Mouse (Mus musculus) kidney, embryonic 14.5 days (tissue): ENCODE data around the gene Ap1g2. TPM values are rescaled to one million over a fixed set of nuclear protein-coding genes. Genes with fewer than 3 reads are reported as not detected.
A peak's percentile ranks its signal among the peaks of the same experiment; 100 is the strongest.

Experiments used
- ATAC-seq: fragments of 200-750 bp; cut with Nextera tagmentation; 2 replicates; pipeline ENCODE4 v1.8.0; 2017; ENCODE audit warnings: moderate number of reproducible peaks, mild to moderate bottlenecking, moderate TSS enrichment, moderate library complexity; ENCODE audit not compliant: low FRiP score, low TSS enrichment
- H3K27ac ChIP-seq: fragments of 300-500 bp; sonication (generic); 2 replicates; pipeline ENCODE4 v1.5.1; 2014; ENCODE audit warnings: low read depth, mild to moderate bottlenecking, low read length, moderate library complexity, mixed read lengths
- H3K27me3 ChIP-seq: fragments of 300-500 bp; sonication (generic); 2 replicates; pipeline ENCODE4 v1.6.1; 2014; ENCODE audit warnings: mild to moderate bottlenecking, low read length; ENCODE audit not compliant: control insufficient read depth, insufficient read depth
- H3K36me3 ChIP-seq: fragments of 300-500 bp; sonication (generic); 2 replicates; pipeline ENCODE4 v1.6.1; 2014; ENCODE audit warnings: low read length, mixed read lengths; ENCODE audit not compliant: control insufficient read depth, insufficient read depth
- H3K4me1 ChIP-seq: fragments of 300-500 bp; sonication (generic); 2 replicates; pipeline ENCODE4 v1.6.1; 2014; ENCODE audit warnings: low read length, mixed read lengths; ENCODE audit not compliant: control insufficient read depth, insufficient read depth
- H3K4me2 ChIP-seq: fragments of 300-500 bp; sonication (generic); replicated peaks from 2 replicates; pipeline ENCODE4 v1.6.1; 2014; ENCODE audit warnings: low read depth, mild to moderate bottlenecking, low read length
- H3K4me3 ChIP-seq: fragments of 300-500 bp; sonication (generic); 2 replicates; pipeline ENCODE4 v1.5.1; 2014; ENCODE audit warnings: mild to moderate bottlenecking, low read length
- H3K9ac ChIP-seq: fragments of 300-500 bp; sonication (generic); 2 replicates; pipeline ENCODE4 v1.6.1; 2014; ENCODE audit warnings: low read depth, mild to moderate bottlenecking, low read length, moderate library complexity
- H3K9me3 ChIP-seq: fragments of 300-500 bp; sonication (generic); 2 replicates; pipeline ENCODE4 v1.6.1; 2016; ENCODE audit warnings: low read length; ENCODE audit not compliant: control insufficient read depth
- WGBS: fragments of 180-500 bp; shearing (Covaris S2); extraction: QIAGEN DNeasy Blood & Tissue Kit; methylation state at CpG from one replicate; pipeline ENCODE4 v1.1.7; 2014; 5-methylcytosine and 5-hydroxymethylcytosine counted together
- polyA plus RNA-seq: library from polyadenylated mRNA; unstranded; fragments of >200 nt; fragmentation: Nextera tagmentation; extraction: Ambion mirVana; gene quantifications from 2 replicates; pipeline ENCODE4 v1.2.1, GENCODE M21; 2014

The Ap1g2 gene
- polyA plus RNA-seq = 11.4 and 17.8 TPM in 2 replicates

GRCm38 (mm10) chr14:55105836-55106809 is at the start of gene Ap1g2:
Gene Ap1g2 (minus strand): TSS chr14:55106593.
- no peaks in the 10 kb centered on the region for H3K36me3 ChIP-seq
- peaks cover 13% of the 10 kb centered on the region for H3K27me3 ChIP-seq
- under 1% methylated on average over 39 of the region's 39 CpGs for WGBS
- H3K9me3 ChIP-seq = no peaks in the 10 kb centered on the region
- ATAC-seq = peak; percentile 54
- peak within 1 kb of the TSS; percentile 76 for H3K27ac ChIP-seq
- peak within 1 kb of the TSS; percentile 55 for H3K4me3 ChIP-seq
- H3K4me2 ChIP-seq = peak within 1 kb of the TSS; percentile 92
- H3K4me1 ChIP-seq = peaks cover 16% of the 10 kb centered on the region
- peak within 1 kb of the TSS; percentile 70 for H3K9ac ChIP-seq

- Histone ChIP-seq H3K9me3 (no peaks in the 10 kb centered on the region), H3K4me2 (no peak overlapping the region), H3K9ac (no peak overlapping the region), H3K27me3 (no peaks in the 10 kb centered on the region), H3K27ac (no peak overlapping the region), H3K4me3 (no peak overlapping the region), H3K4me1 (no peaks in the 10 kb centered on the region), H3K36me3 (no peaks in the 10 kb centered on the region)
- WGBS = 67% methylated on average over 16 of the region's 16 CpGs
- ATAC-seq = no peak
Observed at GRCm38 (mm10) chr14:55152951-55153481, 46.6 kb upstream of the Ap1g2 start.

GRCm38 (mm10) chr14:55152174-55152573 is 45.8 kb upstream of the Ap1g2 start:
- no peak for ATAC-seq
- no peaks in the 10 kb centered on the region for H3K4me1 ChIP-seq
- no peaks in the 10 kb centered on the region for H3K9me3 ChIP-seq
- H3K4me3 ChIP-seq = no peak overlapping the region
- H3K27me3 ChIP-seq = no peaks in the 10 kb centered on the region
- no peak overlapping the region for H3K4me2 ChIP-seq
- H3K27ac ChIP-seq = no peak overlapping the region
- WGBS = 86% methylated on average over 4 of the region's 4 CpGs
- H3K36me3 ChIP-seq = no peaks in the 10 kb centered on the region
- no peak overlapping the region for H3K9ac ChIP-seq

- WGBS = 79% methylated on average over 5 of the region's 5 CpGs
- no peaks in the 10 kb centered on the region for H3K4me1 ChIP-seq
- ATAC-seq = no peak
Observed at GRCm38 (mm10) chr14:55150985-55151384, 44.6 kb upstream of the Ap1g2 start.

GRCm38 (mm10) chr14:55149041-55149440 is 42.6 kb upstream of the Ap1g2 start:
- WGBS = 78% methylated on average over 5 of the region's 5 CpGs
- no peak for ATAC-seq

More at GRCm38 (mm10) chr14:55150985-55151384, 44.6 kb upstream of the Ap1g2 start:
- Histone ChIP-seq H3K9me3 (no peaks in the 10 kb centered on the region), H3K27ac (no peak overlapping the region), H3K4me2 (no peak overlapping the region), H3K4me3 (no peak overlapping the region), H3K27me3 (no peaks in the 10 kb centered on the region), H3K36me3 (no peaks in the 10 kb centered on the region), H3K9ac (no peak overlapping the region)

GRCm38 (mm10) chr14:55148363-55148915 is 42.0 kb upstream of the Ap1g2 start:
- WGBS = 30% methylated on average over 5 of the region's 5 CpGs
- H3K4me2 ChIP-seq = no peak overlapping the region
- peak; percentile 41; the same call in 1 of the 2 replicates for ATAC-seq
- no peak overlapping the region for H3K9ac ChIP-seq
- no peak overlapping the region for H3K27ac ChIP-seq
- H3K4me1 ChIP-seq = no peaks in the 10 kb centered on the region
- no peak overlapping the region for H3K4me3 ChIP-seq
- no peaks in the 10 kb centered on the region for H3K36me3 ChIP-seq
- no peaks in the 10 kb centered on the region for H3K9me3 ChIP-seq
- no peaks in the 10 kb centered on the region for H3K27me3 ChIP-seq

More at GRCm38 (mm10) chr14:55149041-55149440, 42.6 kb upstream of the Ap1g2 start:
- Histone ChIP-seq H3K4me3 (no peak overlapping the region), H3K27ac (no peak overlapping the region), H3K4me2 (no peak overlapping the region), H3K27me3 (no peaks in the 10 kb centered on the region), H3K9me3 (no peaks in the 10 kb centered on the region), H3K4me1 (no peaks in the 10 kb centered on the region), H3K36me3 (no peaks in the 10 kb centered on the region), H3K9ac (no peak overlapping the region)

- Histone ChIP-seq H3K27me3 (no peaks in the 10 kb centered on the region), H3K9ac (no peak overlapping the region), H3K4me2 (no peak overlapping the region), H3K4me3 (no peak overlapping the region), H3K36me3 (no peaks in the 10 kb centered on the region), H3K27ac (no peak overlapping the region), H3K4me1 (no peaks in the 10 kb centered on the region), H3K9me3 (no peaks in the 10 kb centered on the region)
- no peak for ATAC-seq
- 88% methylated on average over 12 of the region's 12 CpGs for WGBS
Observed at GRCm38 (mm10) chr14:55146829-55147401, 40.5 kb upstream of the Ap1g2 start.

- H3K27ac ChIP-seq = no peak overlapping the region
- no peaks in the 10 kb centered on the region for H3K27me3 ChIP-seq
- H3K4me1 ChIP-seq = no peaks in the 10 kb centered on the region
- WGBS = 92% methylated on average over 1 of the region's 1 CpGs
- no peaks in the 10 kb centered on the region for H3K36me3 ChIP-seq
- H3K4me2 ChIP-seq = no peak overlapping the region
- no peak overlapping the region for H3K4me3 ChIP-seq
- H3K9me3 ChIP-seq = no peaks in the 10 kb centered on the region
- no peak overlapping the region for H3K9ac ChIP-seq
- ATAC-seq = no peak
Observed at GRCm38 (mm10) chr14:55146324-55146723, 39.9 kb upstream of the Ap1g2 start.
